Mouse (Mus musculus) heart, embryonic 16.5 days (tissue): Measurements from ENCODE around the gene Sdc3. TPM values are rescaled to one million over a fixed set of nuclear protein-coding genes. Genes with fewer than 3 reads are reported as not detected.
A peak's percentile ranks its signal among the peaks of the same experiment; 100 is the strongest.

Experiments
- ATAC-seq: fragments of 200-750 bp; cut with Nextera tagmentation; replicated peaks from 2 replicates; pipeline ENCODE4 v1.8.0; 2017; ENCODE audit warnings: moderate number of reproducible peaks; ENCODE audit not compliant: insufficient read depth, low FRiP score; ENCODE audit errors: extremely low read depth
- H3K27ac ChIP-seq: fragments of 300-500 bp; sonication (generic); 2 replicates; pipeline ENCODE4 v1.5.1; 2014; ENCODE audit warnings: mild to moderate bottlenecking, low read length, control low read depth, moderate library complexity
- H3K27me3 ChIP-seq: fragments of 300-500 bp; sonication (generic); 2 replicates; pipeline ENCODE4 v1.6.1; 2014; ENCODE audit warnings: low read length, mixed read lengths; ENCODE audit not compliant: control insufficient read depth, insufficient read depth
- H3K36me3 ChIP-seq: fragments of 300-500 bp; sonication (generic); 2 replicates; pipeline ENCODE4 v1.6.1; 2014; ENCODE audit not compliant: control insufficient read depth, insufficient read depth
- H3K4me1 ChIP-seq: fragments of 300-500 bp; sonication (generic); 2 replicates; pipeline ENCODE4 v1.6.1; 2014; ENCODE audit warnings: low read length, mixed read lengths; ENCODE audit not compliant: control insufficient read depth, insufficient read depth
- H3K4me2 ChIP-seq: fragments of 300-500 bp; sonication (generic); 2 replicates; pipeline ENCODE4 v1.6.1; 2014; ENCODE audit warnings: low read depth, mild to moderate bottlenecking, control low read depth, low read length
- H3K4me3 ChIP-seq: fragments of 300-500 bp; sonication (generic); 2 replicates; pipeline ENCODE4 v1.5.1; 2014; ENCODE audit warnings: mild to moderate bottlenecking, control low read depth, low read length
- H3K9ac ChIP-seq: fragments of 300-500 bp; sonication (generic); 2 replicates; pipeline ENCODE4 v1.6.1; 2014; ENCODE audit warnings: low read length, control low read depth
- H3K9me3 ChIP-seq: fragments of 300-500 bp; sonication (generic); replicated peaks from 2 replicates; pipeline ENCODE4 v1.6.1; 2016; ENCODE audit warnings: low read length; ENCODE audit not compliant: control insufficient read depth
- WGBS: fragments of 180-500 bp; shearing (Covaris S2); extraction: QIAGEN DNeasy Blood & Tissue Kit; methylation state at CpG from one replicate; pipeline ENCODE4 v1.1.7; 2014; 5-methylcytosine and 5-hydroxymethylcytosine counted together
- polyA plus RNA-seq: library from polyadenylated mRNA; unstranded; fragments of >200 nt; fragmentation: Nextera tagmentation; extraction: Ambion mirVana; gene quantifications from 2 replicates; pipeline ENCODE4 v1.2.1, GENCODE M21; 2015

Gene Sdc3
- polyA plus RNA-seq, 1 experiment from 2014 or later, result 19.9 TPM

GRCm38 (mm10) chr4:130872414-130872813, 80.1 kb downstream of the Sdc3 start:
- Histone ChIP-seq H3K4me1 (peaks cover 11% of the 10 kb centered on the region), H3K27me3 (peaks cover 15% of the 10 kb centered on the region), H3K9ac (no peak overlapping the region), H3K27ac (no peak overlapping the region), H3K9me3 (peaks cover 3% of the 10 kb centered on the region; the same call in 1 of the 2 replicates), H3K4me2 (no peak overlapping the region), H3K36me3 (no peaks in the 10 kb centered on the region), H3K4me3 (no peak overlapping the region)
- WGBS, result 59% methylated on average over 11 of the region's 11 CpGs
- no peak for ATAC-seq

GRCm38 (mm10) chr4:130873440-130873839, 81.1 kb downstream of the Sdc3 start:
- ATAC-seq, result no peak

GRCm38 (mm10) chr4:130874601-130875000, 82.3 kb downstream of the Sdc3 start:
- Histone ChIP-seq H3K4me1 (peaks cover 17% of the 10 kb centered on the region), H3K36me3 (no peaks in the 10 kb centered on the region), H3K4me3 (no peak overlapping the region), H3K27me3 (peaks cover 10% of the 10 kb centered on the region), H3K9me3 (peaks cover 3% of the 10 kb centered on the region; the same call in 1 of the 2 replicates), H3K4me2 (0 out of 2 replicates have a peak overlapping the region, but pooled peaks have one; percentile 31), H3K9ac (no peak overlapping the region), H3K27ac (no peak overlapping the region)
- ATAC-seq, result peak; percentile 80
- 8% methylated on average over 10 of the region's 10 CpGs for WGBS

More at GRCm38 (mm10) chr4:130873440-130873839, 81.1 kb downstream of the Sdc3 start:
- peaks cover 13% of the 10 kb centered on the region for H3K4me1 ChIP-seq
- no peaks in the 10 kb centered on the region for H3K36me3 ChIP-seq
- peaks cover 14% of the 10 kb centered on the region for H3K27me3 ChIP-seq
- H3K4me3 ChIP-seq, result no peak overlapping the region
- peaks cover 3% of the 10 kb centered on the region; the same call in 1 of the 2 replicates for H3K9me3 ChIP-seq
- WGBS, result 82% methylated on average over 5 of the region's 5 CpGs
- H3K4me2 ChIP-seq, result no peak overlapping the region
- no peak overlapping the region for H3K27ac ChIP-seq
- no peak overlapping the region for H3K9ac ChIP-seq

Other genes starting within 250 kb of the Sdc3 start
- 0.12 and 0.49 TPM in 2 replicates for gene Nkain1, start 218.4 kb upstream of the Sdc3 start, polyA plus RNA-seq
- gene Pum1, start 129.2 kb upstream of the Sdc3 start, polyA plus RNA-seq, result 52.7 and 54.3 TPM in 2 replicates
- 37.5 and 61.2 TPM in 2 replicates for gene Laptm5, start 120.6 kb downstream of the Sdc3 start, polyA plus RNA-seq
- gene Matn1, start 151.8 kb downstream of the Sdc3 start, polyA plus RNA-seq, result 0.47 and 1.2 TPM in 2 replicates